Mouse (Mus musculus) liver, embryonic 12.5 days (tissue): ENCODE measurements around the gene Actl7b. TPM values are rescaled to one million over a fixed set of nuclear protein-coding genes. Genes with fewer than 3 reads are reported as not detected.

ENCODE experiments used
- ATAC-seq: fragments of 200-750 bp; cut with Nextera tagmentation; 2 replicates; pipeline ENCODE4 v1.8.0; 2017; ENCODE audit warnings: moderate number of reproducible peaks, mild to moderate bottlenecking, moderate library complexity
- H3K27ac ChIP-seq: fragments of 300-500 bp; sonication (generic); 2 replicates; pipeline ENCODE4 v1.5.1; 2016; ENCODE audit warnings: mild to moderate bottlenecking
- H3K27me3 ChIP-seq: fragments of 300-500 bp; sonication (generic); replicated peaks from 2 replicates; pipeline ENCODE4 v1.6.1; 2016; ENCODE audit warnings: mild to moderate bottlenecking, moderate library complexity
- H3K36me3 ChIP-seq: fragments of 300-500 bp; sonication (generic); 2 replicates; pipeline ENCODE4 v1.6.1; 2016; ENCODE audit warnings: mild to moderate bottlenecking, moderate library complexity
- H3K4me1 ChIP-seq: fragments of 300-500 bp; sonication (generic); 2 replicates; pipeline ENCODE4 v1.6.1; 2016
- H3K4me2 ChIP-seq: fragments of 300-500 bp; sonication (generic); 2 replicates; pipeline ENCODE4 v1.6.1; 2016; ENCODE audit warnings: mild to moderate bottlenecking, moderate library complexity
- H3K4me3 ChIP-seq: fragments of 300-500 bp; sonication (generic); 2 replicates; pipeline ENCODE4 v1.5.1; 2016; ENCODE audit warnings: mild to moderate bottlenecking, moderate library complexity
- H3K9ac ChIP-seq: fragments of 300-500 bp; sonication (generic); 2 replicates; pipeline ENCODE4 v1.6.1; 2016; ENCODE audit warnings: mild to moderate bottlenecking, moderate library complexity
- H3K9me3 ChIP-seq: fragments of 300-500 bp; sonication (generic); replicated peaks from 2 replicates; pipeline ENCODE4 v1.6.1; 2016; ENCODE audit warnings: mild to moderate bottlenecking, moderate library complexity
- WGBS: fragments of 180-500 bp; shearing (Covaris S2); methylation state at CpG from one replicate; pipeline ENCODE4 v1.1.7; 2016; ENCODE audit not compliant: insufficient replicate concordance; 5-methylcytosine and 5-hydroxymethylcytosine counted together
- polyA plus RNA-seq: library from polyadenylated mRNA; unstranded; fragments of >200 nt; fragmentation: Nextera tagmentation; extraction: Ambion mirVana; gene quantifications from 2 replicates; pipeline ENCODE4 v1.2.1, GENCODE M21; 2016

The Actl7b gene
- polyA plus RNA-seq, 1 experiment from 2014 or later = not detected

GRCm38 (mm10) chr4:56740020-56740485 lies 1.2 kb downstream of the Actl7b start, which contains the start of gene Gm26657:
Gm26657 (plus strand) TSS chr4:56740070.
- no peak within 1 kb of the TSS for H3K9ac ChIP-seq
- no peak within 1 kb of the TSS for H3K4me3 ChIP-seq
- no peaks in the 10 kb centered on the region for H3K9me3 ChIP-seq
- H3K4me2 ChIP-seq = no peak within 1 kb of the TSS
- H3K36me3 ChIP-seq = peaks cover 11% of the 10 kb centered on the region
- H3K4me1 ChIP-seq = no peaks in the 10 kb centered on the region
- no peak for ATAC-seq
- 79% methylated on average over 18 of the region's 18 CpGs for WGBS
- H3K27me3 ChIP-seq = no peaks in the 10 kb centered on the region
- no peak within 1 kb of the TSS for H3K27ac ChIP-seq

- H3K9me3 ChIP-seq = no peaks in the 10 kb centered on the region
- no peak overlapping the region for H3K4me3 ChIP-seq
- WGBS = 44% methylated on average over 8 of the region's 8 CpGs
- no peak overlapping the region for H3K9ac ChIP-seq
- no peaks in the 10 kb centered on the region for H3K27me3 ChIP-seq
- H3K4me1 ChIP-seq = no peaks in the 10 kb centered on the region
- H3K27ac ChIP-seq = no peak overlapping the region
- ATAC-seq = no peak
- no peak overlapping the region for H3K4me2 ChIP-seq
- H3K36me3 ChIP-seq = no peaks in the 10 kb centered on the region
Measured at GRCm38 (mm10) chr4:56725839-56726238, 15.4 kb downstream of the Actl7b start.

DNA sequence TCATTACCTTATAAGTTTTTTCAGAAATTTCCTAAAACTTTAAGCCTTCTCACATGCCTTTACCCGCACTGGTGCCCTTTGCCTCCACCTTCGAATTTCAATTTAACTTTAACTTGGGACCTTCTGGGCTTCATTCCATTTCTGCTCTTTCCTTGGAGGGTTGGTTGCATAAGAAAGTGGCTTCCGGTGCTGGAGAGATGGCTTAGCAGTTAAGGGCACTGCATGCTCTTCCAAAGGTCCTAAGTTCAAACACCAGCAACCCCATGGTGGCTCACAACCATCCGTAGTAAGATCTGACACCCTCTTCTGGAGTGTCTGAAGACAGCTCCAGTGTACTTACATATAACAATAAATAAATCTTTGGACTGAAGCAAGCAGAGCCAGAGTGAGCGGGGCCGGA lies 18.0 kb downstream of the Actl7b start:
- Histone ChIP-seq H3K4me3 (no peak overlapping the region), H3K4me1 (no peaks in the 10 kb centered on the region), H3K36me3 (no peaks in the 10 kb centered on the region), H3K4me2 (no peak overlapping the region), H3K27ac (no peak overlapping the region), H3K9me3 (no peaks in the 10 kb centered on the region), H3K27me3 (no peaks in the 10 kb centered on the region), H3K9ac (no peak overlapping the region)
- WGBS = 75% methylated on average over 6 of the region's 6 CpGs
- ATAC-seq = no peak

- no peaks in the 10 kb centered on the region for H3K9me3 ChIP-seq
- H3K27me3 ChIP-seq = no peaks in the 10 kb centered on the region
- H3K4me3 ChIP-seq = no peak overlapping the region
- H3K9ac ChIP-seq = no peak overlapping the region
- 65% methylated on average over 6 of the region's 6 CpGs for WGBS
- no peak overlapping the region for H3K4me2 ChIP-seq
- H3K27ac ChIP-seq = no peak overlapping the region
- no peaks in the 10 kb centered on the region for H3K4me1 ChIP-seq
- H3K36me3 ChIP-seq = no peaks in the 10 kb centered on the region
- no peak for ATAC-seq
Measured at GRCm38 (mm10) chr4:56722346-56722745, 18.9 kb downstream of the Actl7b start.

GRCm38 (mm10) chr4:56721469-56721868 lies 19.8 kb downstream of the Actl7b start:
- Histone ChIP-seq H3K27ac (no peak overlapping the region), H3K4me3 (no peak overlapping the region)

DNA sequence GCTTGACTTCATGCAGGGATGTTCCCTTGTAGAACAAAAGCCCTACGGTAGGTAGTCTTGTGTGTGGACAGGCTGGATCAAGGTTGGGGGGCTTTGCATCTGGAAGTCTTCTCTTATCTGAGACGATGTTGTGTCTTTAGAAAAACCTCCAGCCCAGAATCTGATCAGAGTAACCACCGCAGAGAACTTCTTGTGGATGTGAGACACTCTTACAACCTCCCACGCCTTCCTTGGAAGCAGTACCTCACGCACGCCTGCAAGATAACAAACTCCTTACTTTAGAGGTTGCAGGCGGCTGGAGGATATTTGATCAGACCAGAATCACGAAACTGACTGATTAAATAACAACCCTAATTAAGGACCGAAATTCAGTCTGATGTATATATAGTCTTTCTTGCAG lies 20.8 kb downstream of the Actl7b start:
- Histone ChIP-seq H3K9me3 (no peaks in the 10 kb centered on the region), H3K4me2 (no peak overlapping the region), H3K4me3 (no peak overlapping the region), H3K36me3 (no peaks in the 10 kb centered on the region), H3K27me3 (no peaks in the 10 kb centered on the region), H3K9ac (no peak overlapping the region), H3K4me1 (no peaks in the 10 kb centered on the region), H3K27ac (no peak overlapping the region)
- 64% methylated on average over 9 of the region's 9 CpGs for WGBS
- no peak for ATAC-seq

More at GRCm38 (mm10) chr4:56721469-56721868, 19.8 kb downstream of the Actl7b start:
- Histone ChIP-seq H3K9ac (no peak overlapping the region), H3K27me3 (no peaks in the 10 kb centered on the region), H3K4me1 (no peaks in the 10 kb centered on the region), H3K36me3 (no peaks in the 10 kb centered on the region), H3K9me3 (no peaks in the 10 kb centered on the region), H3K4me2 (no peak overlapping the region)
- WGBS = 14% methylated on average over 3 of the region's 3 CpGs
- ATAC-seq = no peak

DNA sequence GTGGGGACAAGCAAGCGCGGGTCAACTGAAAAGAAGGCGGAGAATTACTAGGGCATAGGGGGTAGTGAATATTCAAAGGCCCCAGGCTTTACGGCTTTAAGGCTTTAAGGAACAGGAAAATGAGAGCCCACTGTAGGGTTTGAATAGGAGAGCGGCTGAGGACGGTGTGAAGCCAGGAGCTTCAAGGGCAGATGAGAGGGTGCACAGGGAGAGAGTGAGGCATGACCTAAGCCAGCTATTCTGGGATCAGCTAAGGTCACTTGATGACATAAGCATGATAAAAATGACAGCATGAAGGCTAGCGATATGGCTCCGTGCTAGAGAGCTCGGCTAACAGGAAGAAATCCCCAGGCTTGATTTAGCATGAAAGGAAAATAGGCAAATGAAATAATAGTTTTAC lies 21.8 kb downstream of the Actl7b start:
- 57% methylated on average over 9 of the region's 9 CpGs for WGBS
- Histone ChIP-seq H3K36me3 (no peaks in the 10 kb centered on the region), H3K4me2 (no peak overlapping the region), H3K4me3 (no peak overlapping the region), H3K9ac (no peak overlapping the region), H3K27ac (no peak overlapping the region), H3K27me3 (no peaks in the 10 kb centered on the region), H3K9me3 (no peaks in the 10 kb centered on the region), H3K4me1 (no peaks in the 10 kb centered on the region)
- no peak for ATAC-seq

- WGBS = 62% methylated on average over 12 of the region's 12 CpGs
- Histone ChIP-seq H3K27ac (no peak overlapping the region), H3K36me3 (no peaks in the 10 kb centered on the region), H3K9ac (no peak overlapping the region), H3K4me1 (no peaks in the 10 kb centered on the region), H3K4me3 (no peak overlapping the region), H3K27me3 (no peaks in the 10 kb centered on the region), H3K4me2 (no peak overlapping the region), H3K9me3 (no peaks in the 10 kb centered on the region)
- ATAC-seq = no peak
Measured at GRCm38 (mm10) chr4:56718573-56719442, 22.4 kb downstream of the Actl7b start.

DNA sequence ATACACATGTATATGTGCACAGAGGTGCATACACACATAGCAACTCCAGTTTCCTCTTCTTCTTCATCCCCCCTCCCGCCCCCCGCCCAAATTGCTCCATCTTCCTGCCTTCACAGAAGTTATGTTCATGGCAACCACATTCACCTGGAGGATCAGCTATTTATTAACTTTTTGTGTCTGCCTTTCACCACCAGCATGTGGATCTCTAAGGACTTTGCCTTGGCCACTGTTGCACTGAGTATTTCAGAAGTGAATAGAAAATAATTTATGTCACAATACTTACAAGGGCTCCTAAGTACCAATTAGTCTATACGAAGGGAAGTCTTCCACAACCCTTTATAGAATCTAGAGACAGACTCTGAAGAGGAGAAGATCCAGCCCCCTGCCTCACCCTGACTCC lies 23.3 kb downstream of the Actl7b start:
- H3K36me3 ChIP-seq = no peaks in the 10 kb centered on the region
- 68% methylated on average over 3 of the region's 3 CpGs for WGBS
- H3K4me1 ChIP-seq = no peaks in the 10 kb centered on the region
- no peaks in the 10 kb centered on the region for H3K27me3 ChIP-seq
- no peak overlapping the region for H3K9ac ChIP-seq
- no peak overlapping the region for H3K4me2 ChIP-seq
- H3K9me3 ChIP-seq = no peaks in the 10 kb centered on the region
- no peak overlapping the region for H3K27ac ChIP-seq
- H3K4me3 ChIP-seq = no peak overlapping the region
- no peak for ATAC-seq

- no peak overlapping the region for H3K27ac ChIP-seq
Measured at GRCm38 (mm10) chr4:56716801-56717200, 24.4 kb downstream of the Actl7b start.

GRCm38 (mm10) chr4:56713155-56713554 lies 28.1 kb downstream of the Actl7b start:
- 68% methylated on average over 3 of the region's 3 CpGs for WGBS
- Histone ChIP-seq H3K36me3 (no peaks in the 10 kb centered on the region), H3K4me1 (no peaks in the 10 kb centered on the region), H3K9me3 (no peaks in the 10 kb centered on the region), H3K27me3 (no peaks in the 10 kb centered on the region), H3K27ac (no peak overlapping the region), H3K4me3 (no peak overlapping the region), H3K4me2 (no peak overlapping the region), H3K9ac (no peak overlapping the region)
- no peak for ATAC-seq

More at GRCm38 (mm10) chr4:56716801-56717200, 24.4 kb downstream of the Actl7b start:
- no peak for ATAC-seq
- Histone ChIP-seq H3K9me3 (no peaks in the 10 kb centered on the region), H3K27me3 (no peaks in the 10 kb centered on the region), H3K9ac (no peak overlapping the region), H3K36me3 (no peaks in the 10 kb centered on the region), H3K4me2 (no peak overlapping the region), H3K4me1 (no peaks in the 10 kb centered on the region), H3K4me3 (no peak overlapping the region)
- 44% methylated on average over 5 of the region's 5 CpGs for WGBS

- H3K4me3 ChIP-seq = no peak overlapping the region
- 0 out of 2 replicates have a peak overlapping the region, but pooled peaks have one; percentile 22 for H3K4me2 ChIP-seq
- H3K36me3 ChIP-seq = no peaks in the 10 kb centered on the region
- ATAC-seq = no peak
- H3K9ac ChIP-seq = no peak overlapping the region
- no peaks in the 10 kb centered on the region for H3K9me3 ChIP-seq
- WGBS = 41% methylated on average over 10 of the region's 10 CpGs
- no peak overlapping the region for H3K27ac ChIP-seq
- H3K4me1 ChIP-seq = no peaks in the 10 kb centered on the region
- no peaks in the 10 kb centered on the region for H3K27me3 ChIP-seq
Measured at GRCm38 (mm10) chr4:56702234-56702633, 39.0 kb downstream of the Actl7b start.
